Mouse (Mus musculus) forebrain, embryonic 15.5 days (tissue): ENCODE measurements around the gene Rsrc1. TPM values are rescaled to one million over a fixed set of nuclear protein-coding genes. Genes with fewer than 3 reads are reported as not detected.
"Not testable (repeated sequence)": the region's sequence is repeated elsewhere in the genome, so short reads cannot be mapped to it uniquely, and the experiment has no call there.

Experiments
- ATAC-seq: fragments of 200-750 bp; cut with Nextera tagmentation; replicated peaks from 2 replicates; pipeline ENCODE4 v1.8.0; 2017; ENCODE audit warnings: mild to moderate bottlenecking, moderate TSS enrichment, moderate library complexity
- H3K27ac ChIP-seq: fragments of 300-500 bp; sonication (generic); replicated peaks from 2 replicates; pipeline ENCODE4 v1.5.1; 2015; ENCODE audit warnings: mild to moderate bottlenecking, inconsistent platforms
- H3K27me3 ChIP-seq: fragments of 300-500 bp; sonication (generic); 2 replicates; pipeline ENCODE4 v1.6.1; 2015; ENCODE audit warnings: inconsistent platforms
- H3K36me3 ChIP-seq: fragments of 300-500 bp; sonication (generic); 2 replicates; pipeline ENCODE4 v1.6.1; 2015; ENCODE audit warnings: mild to moderate bottlenecking, inconsistent platforms
- H3K4me1 ChIP-seq: fragments of 300-500 bp; sonication (generic); 2 replicates; pipeline ENCODE4 v1.6.1; 2015; ENCODE audit warnings: inconsistent platforms
- H3K4me2 ChIP-seq: fragments of 300-500 bp; sonication (generic); replicated peaks from 2 replicates; pipeline ENCODE4 v1.6.1; 2015; ENCODE audit warnings: mild to moderate bottlenecking, inconsistent platforms
- H3K4me3 ChIP-seq: fragments of 300-500 bp; sonication (generic); 2 replicates; pipeline ENCODE4 v1.5.1; 2015; ENCODE audit warnings: mild to moderate bottlenecking, inconsistent platforms
- H3K9ac ChIP-seq: fragments of 300-500 bp; sonication (generic); replicated peaks from 2 replicates; pipeline ENCODE4 v1.6.1; 2015; ENCODE audit warnings: mild to moderate bottlenecking, inconsistent platforms
- H3K9me3 ChIP-seq: fragments of 300-500 bp; sonication (generic); 2 replicates; pipeline ENCODE4 v1.6.1; 2016; ENCODE audit warnings: inconsistent platforms
- WGBS: fragments of 180-500 bp; shearing (Covaris S2); methylation state at CpG from one replicate; pipeline ENCODE4 v1.1.7; 2015; ENCODE audit warnings: mixed read lengths; 5-methylcytosine and 5-hydroxymethylcytosine counted together
- polyA plus RNA-seq: library from polyadenylated mRNA; unstranded; fragments of >200 nt; fragmentation: Nextera tagmentation; extraction: Ambion mirVana; gene quantifications from 2 replicates; pipeline ENCODE4 v1.2.1, GENCODE M21; 2015

Rsrc1 gene
- polyA plus RNA-seq, 1 experiment from 2014 or later: 27.6 TPM

DNA sequence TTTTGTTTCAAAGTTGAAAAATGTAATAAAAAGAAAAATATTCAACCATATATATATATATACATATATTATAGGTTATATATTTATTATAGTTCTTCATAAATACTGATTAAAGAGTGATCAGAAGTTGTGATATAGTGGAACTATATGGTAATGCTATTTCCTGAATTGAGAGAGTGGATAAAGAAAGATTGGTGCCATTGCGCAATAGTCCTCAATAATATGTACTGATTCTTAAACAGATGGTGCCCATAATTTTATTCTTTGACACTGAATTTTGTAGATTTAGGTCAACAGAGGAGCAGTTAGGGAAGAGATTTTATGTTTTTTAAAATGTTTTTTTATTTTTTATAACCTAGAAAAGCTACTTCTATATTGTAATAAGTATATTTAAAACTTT, 165.1 kb downstream of the Rsrc1 start:
- Histone ChIP-seq H3K27ac (no peak overlapping the region), H3K4me2 (no peak overlapping the region), H3K4me1 (peaks cover 7% of the 10 kb centered on the region; the same call in 1 of the 2 replicates), H3K9me3 (peaks cover 5% of the 10 kb centered on the region; the same call in 1 of the 2 replicates), H3K36me3 (no peaks in the 10 kb centered on the region), H3K4me3 (no peak overlapping the region), H3K9ac (no peak overlapping the region), H3K27me3 (no peaks in the 10 kb centered on the region)
- ATAC-seq: no peak
- 88% methylated on average over 1 of the region's 1 CpGs for WGBS

DNA sequence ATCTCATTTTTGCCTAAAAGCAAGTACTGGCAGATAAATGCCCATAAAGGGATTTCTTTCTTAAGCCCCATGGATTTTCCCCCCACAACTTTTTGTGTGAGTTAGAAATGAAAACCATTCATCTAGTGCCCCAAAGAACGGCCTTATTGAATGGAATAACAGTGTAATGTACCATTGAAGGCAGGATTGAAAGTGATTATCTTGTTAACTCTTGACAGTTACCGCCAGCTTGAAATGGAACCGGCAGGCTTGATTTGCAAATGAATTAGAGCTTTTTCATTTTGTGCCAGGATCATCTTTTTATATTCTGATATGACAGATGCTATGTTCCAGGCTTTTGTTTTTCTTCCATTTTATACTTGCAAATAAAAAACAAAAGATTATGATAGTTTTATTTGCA, 166.1 kb downstream of the Rsrc1 start:
- no peak overlapping the region for H3K4me2 ChIP-seq
- H3K4me3 ChIP-seq: no peak overlapping the region
- ATAC-seq: 0 out of 2 replicates have a peak, but pooled peaks have one; percentile 16
- H3K27ac ChIP-seq: no peak overlapping the region
- no peak overlapping the region for H3K9ac ChIP-seq
- H3K4me1 ChIP-seq: peaks cover 7% of the 10 kb centered on the region; the same call in 1 of the 2 replicates
- H3K27me3 ChIP-seq: no peaks in the 10 kb centered on the region
- H3K9me3 ChIP-seq: peaks cover 5% of the 10 kb centered on the region; the same call in 1 of the 2 replicates
- no peaks in the 10 kb centered on the region for H3K36me3 ChIP-seq
- WGBS: 2% methylated on average over 3 of the region's 3 CpGs

DNA sequence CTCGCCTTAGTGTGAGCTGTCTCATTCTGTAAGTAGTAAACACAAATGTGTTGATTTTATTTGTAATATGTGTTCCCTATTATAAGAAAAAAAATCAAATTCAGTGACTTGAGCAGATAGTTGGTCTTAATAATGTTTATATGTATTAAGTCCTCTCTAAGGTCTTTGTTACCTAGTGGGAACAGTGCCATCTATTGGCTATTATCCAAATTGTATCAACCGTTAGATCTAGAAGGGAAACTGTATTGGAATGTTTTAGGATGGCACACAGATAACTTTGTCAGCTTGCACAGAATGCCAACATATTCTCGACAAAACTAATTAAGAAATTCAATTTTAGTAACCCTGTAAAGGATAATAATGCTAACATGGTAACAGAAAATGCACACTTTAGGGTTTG, 216.0 kb downstream of the Rsrc1 start:
- ATAC-seq: no peak
- 35% methylated on average over 3 of the region's 3 CpGs for WGBS

DNA sequence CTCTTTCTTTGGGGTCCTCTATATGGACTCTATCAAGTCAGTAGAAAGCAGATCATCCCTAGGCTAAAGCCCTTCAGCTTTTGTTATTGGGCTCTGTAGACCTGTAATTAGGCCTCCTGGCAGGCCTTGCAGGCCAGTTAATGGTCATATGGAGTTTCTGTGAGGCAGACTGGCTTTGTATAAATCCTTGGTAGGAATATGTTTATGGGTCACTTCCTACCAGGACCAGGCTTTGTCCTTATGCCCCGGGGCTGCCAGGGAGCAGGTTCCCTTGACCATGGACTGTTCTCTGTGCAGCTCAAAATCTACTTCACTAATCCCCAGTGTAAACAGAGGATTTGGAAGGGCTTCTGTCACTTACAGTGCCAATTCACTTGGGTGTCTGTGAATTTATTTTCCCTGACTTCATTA, 231.9 kb downstream of the Rsrc1 start:
- ATAC-seq: no peak
- no peak overlapping the region for H3K9ac ChIP-seq
- H3K27me3 ChIP-seq: no peaks in the 10 kb centered on the region
- H3K4me3 ChIP-seq: no peak overlapping the region
- H3K9me3 ChIP-seq: no peaks in the 10 kb centered on the region
- no peak overlapping the region for H3K27ac ChIP-seq
- no peaks in the 10 kb centered on the region for H3K36me3 ChIP-seq
- no peaks in the 10 kb centered on the region for H3K4me1 ChIP-seq
- no peak overlapping the region for H3K4me2 ChIP-seq
- WGBS: 6% methylated on average over 1 of the region's 1 CpGs

More for the DNA sequence above, 216.0 kb downstream of the Rsrc1 start:
- no peaks in the 10 kb centered on the region for H3K27me3 ChIP-seq
- no peaks in the 10 kb centered on the region for H3K9me3 ChIP-seq
- H3K9ac ChIP-seq: no peak overlapping the region
- H3K4me2 ChIP-seq: no peak overlapping the region
- no peaks in the 10 kb centered on the region for H3K36me3 ChIP-seq
- H3K27ac ChIP-seq: no peak overlapping the region
- H3K4me1 ChIP-seq: no peaks in the 10 kb centered on the region
- no peak overlapping the region for H3K4me3 ChIP-seq

DNA sequence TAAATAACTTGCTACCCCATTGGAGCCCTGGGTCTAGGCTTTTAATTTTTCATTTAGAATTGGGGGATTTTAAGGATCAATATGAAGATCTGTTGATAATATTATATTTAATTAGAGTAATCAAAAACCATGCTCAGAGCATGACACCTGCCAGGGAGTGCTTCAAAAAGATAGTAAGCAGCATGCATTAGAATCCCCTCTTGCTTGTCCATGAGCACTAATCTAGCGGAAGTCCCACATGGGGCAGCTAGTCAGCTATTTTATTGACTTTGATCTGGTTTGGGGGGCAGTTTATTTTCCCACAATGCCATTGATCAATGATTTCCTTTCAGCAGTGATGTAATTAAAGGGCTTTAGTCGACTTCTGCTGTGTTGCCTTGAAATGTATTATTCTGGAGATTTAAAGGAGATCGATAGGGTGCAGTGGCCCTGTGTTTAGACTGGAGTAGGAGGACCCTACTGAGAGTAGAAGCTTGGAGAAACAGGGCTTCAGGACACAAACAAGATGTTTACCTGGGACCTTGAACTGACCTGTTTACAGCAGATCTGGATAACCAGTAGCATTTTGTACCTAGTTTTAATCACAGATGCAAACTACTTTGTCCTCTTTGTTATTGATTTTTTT, 251.5 kb downstream of the Rsrc1 start:
- H3K4me1 ChIP-seq: no peaks in the 10 kb centered on the region
- H3K9ac ChIP-seq: no peak overlapping the region
- no peaks in the 10 kb centered on the region for H3K36me3 ChIP-seq
- H3K4me3 ChIP-seq: no peak overlapping the region
- WGBS: 18% methylated on average over 3 of the region's 3 CpGs
- H3K27me3 ChIP-seq: no peaks in the 10 kb centered on the region
- no peaks in the 10 kb centered on the region for H3K9me3 ChIP-seq
- no peak overlapping the region for H3K4me2 ChIP-seq
- H3K27ac ChIP-seq: no peak overlapping the region
- no peak for ATAC-seq

DNA sequence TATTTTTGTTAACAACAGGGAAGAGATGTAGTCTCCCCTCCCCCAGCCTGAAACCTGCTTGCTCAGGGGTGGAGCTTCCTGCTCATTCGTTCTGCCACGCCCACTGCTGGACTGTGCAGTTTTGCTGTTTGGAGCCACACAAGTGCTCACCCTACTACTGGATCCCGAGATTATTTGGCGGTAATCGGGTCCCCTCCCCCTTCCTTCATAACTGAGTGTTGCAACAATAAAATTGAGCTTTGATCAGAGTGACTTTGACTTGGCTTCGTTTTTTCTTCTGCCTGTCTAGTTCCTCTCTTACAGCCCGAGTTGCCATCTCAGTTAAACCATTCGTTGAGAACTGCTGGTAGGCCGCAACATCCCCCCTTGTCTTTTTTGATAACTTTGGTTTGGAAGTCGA, 261.3 kb downstream of the Rsrc1 start:
- not testable (repeated sequence) for H3K9ac ChIP-seq, H3K27me3 ChIP-seq, H3K4me1 ChIP-seq, ATAC-seq, H3K36me3 ChIP-seq, H3K9me3 ChIP-seq, H3K4me3 ChIP-seq, H3K27ac ChIP-seq, H3K4me2 ChIP-seq
- 90% methylated on average over 10 of the region's 10 CpGs for WGBS

DNA sequence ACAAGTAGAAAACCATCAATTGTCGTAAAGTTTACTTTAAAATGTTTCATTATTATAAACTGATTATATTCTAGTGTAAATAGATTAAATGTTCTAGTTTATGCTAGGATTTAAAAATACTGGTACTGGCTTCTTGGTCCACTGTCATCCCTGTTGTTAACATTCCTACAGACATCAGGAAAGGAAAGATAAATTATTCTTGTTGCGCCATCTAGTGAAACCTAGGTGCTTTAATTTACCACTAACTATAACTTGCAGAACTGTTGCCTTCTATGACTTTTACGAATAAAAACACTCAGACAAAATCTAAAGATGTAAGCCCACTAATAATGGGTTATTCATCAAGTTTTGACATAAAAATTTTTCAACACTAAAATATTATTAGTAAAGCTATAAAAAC, 286.3 kb downstream of the Rsrc1 start:
- Histone ChIP-seq H3K4me2 (no peak overlapping the region), H3K4me3 (no peak overlapping the region), H3K36me3 (no peaks in the 10 kb centered on the region), H3K4me1 (peaks cover 5% of the 10 kb centered on the region), H3K27ac (no peak overlapping the region), H3K27me3 (no peaks in the 10 kb centered on the region), H3K9me3 (no peaks in the 10 kb centered on the region), H3K9ac (no peak overlapping the region)
- no peak for ATAC-seq
- WGBS: 74% methylated on average over 3 of the region's 3 CpGs

DNA sequence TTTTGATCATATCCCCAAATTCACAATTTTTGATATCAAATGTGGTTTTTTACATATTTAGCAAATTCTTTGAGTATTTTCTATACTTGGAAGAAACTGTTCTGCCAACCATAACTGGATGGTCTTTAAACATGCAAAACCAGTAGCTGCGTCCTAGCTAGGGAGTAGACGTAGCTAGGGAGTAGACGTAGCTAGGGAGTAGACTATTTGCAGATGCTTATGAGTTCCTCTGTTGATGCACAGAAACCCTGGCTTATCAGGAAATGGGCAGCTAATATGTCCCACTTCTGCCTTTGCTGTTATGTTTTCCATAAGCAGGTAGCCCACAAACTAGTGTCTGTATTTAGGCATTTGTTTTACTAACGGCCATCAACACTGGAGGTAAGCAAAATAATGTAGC, 298.6 kb downstream of the Rsrc1 start:
- H3K4me3 ChIP-seq: no peak overlapping the region
- H3K27me3 ChIP-seq: no peaks in the 10 kb centered on the region
- H3K9ac ChIP-seq: no peak overlapping the region
- peaks cover under 1% of the 10 kb centered on the region; the same call in 1 of the 2 replicates for H3K4me1 ChIP-seq
- H3K9me3 ChIP-seq: no peaks in the 10 kb centered on the region
- no peak overlapping the region for H3K27ac ChIP-seq
- no peak for ATAC-seq
- no peaks in the 10 kb centered on the region for H3K36me3 ChIP-seq
- WGBS: 83% methylated on average over 4 of the region's 4 CpGs
- no peak overlapping the region for H3K4me2 ChIP-seq

DNA sequence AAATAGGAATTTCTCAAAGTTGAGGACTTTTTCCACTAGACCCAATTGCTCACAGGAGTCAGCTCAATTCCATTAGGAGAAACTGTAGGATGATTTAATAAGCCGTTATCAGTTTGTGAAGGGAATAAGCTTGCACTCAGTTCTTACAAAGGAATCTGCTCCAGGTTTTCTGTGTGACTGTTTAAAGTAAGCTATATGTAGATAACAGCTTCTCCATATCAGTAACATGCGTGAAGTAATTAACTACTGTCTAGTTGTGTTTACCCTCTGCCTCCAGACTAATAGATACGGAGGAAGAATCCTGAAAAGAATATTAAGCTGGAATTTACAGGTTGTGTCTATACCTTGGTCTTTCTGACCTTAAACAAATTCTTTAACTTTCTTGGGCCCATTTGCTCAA, 299.1 kb downstream of the Rsrc1 start:
- H3K4me1 ChIP-seq: peaks cover 4% of the 10 kb centered on the region; the same call in 1 of the 2 replicates
- ATAC-seq: no peak
- no peak overlapping the region for H3K4me3 ChIP-seq
- no peaks in the 10 kb centered on the region for H3K27me3 ChIP-seq
- no peak overlapping the region for H3K4me2 ChIP-seq
- H3K27ac ChIP-seq: no peak overlapping the region
- H3K9ac ChIP-seq: no peak overlapping the region
- no peaks in the 10 kb centered on the region for H3K36me3 ChIP-seq
- WGBS: 79% methylated on average over 3 of the region's 3 CpGs
- H3K9me3 ChIP-seq: no peaks in the 10 kb centered on the region

DNA sequence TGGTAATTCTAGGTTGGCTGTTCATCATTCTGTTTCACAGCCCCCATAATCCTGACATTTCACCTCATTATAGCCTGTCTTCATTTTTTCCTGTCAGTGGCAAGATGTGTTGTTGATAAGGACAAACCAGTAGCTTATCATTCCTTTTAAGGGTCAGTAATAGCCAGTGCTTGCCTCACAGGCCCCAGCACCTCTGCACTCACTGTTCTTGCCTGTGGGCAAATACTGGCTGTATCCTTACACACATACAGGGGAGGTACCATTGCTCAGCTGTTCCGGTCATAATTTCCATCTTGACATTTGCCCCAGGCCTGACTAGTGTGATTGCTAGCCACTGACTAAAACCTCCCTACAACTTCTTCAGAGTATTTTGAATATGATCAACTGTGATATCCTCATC, 302.8 kb downstream of the Rsrc1 start:
- no peaks in the 10 kb centered on the region for H3K36me3 ChIP-seq
- H3K27me3 ChIP-seq: no peaks in the 10 kb centered on the region
- H3K9ac ChIP-seq: no peak overlapping the region
- H3K4me2 ChIP-seq: no peak overlapping the region
- H3K4me1 ChIP-seq: peaks cover 4% of the 10 kb centered on the region; the same call in 1 of the 2 replicates
- no peak overlapping the region for H3K27ac ChIP-seq
- no peak overlapping the region for H3K4me3 ChIP-seq
- no peaks in the 10 kb centered on the region for H3K9me3 ChIP-seq
- WGBS: 97% methylated on average over 1 of the region's 1 CpGs
- ATAC-seq: no peak

DNA sequence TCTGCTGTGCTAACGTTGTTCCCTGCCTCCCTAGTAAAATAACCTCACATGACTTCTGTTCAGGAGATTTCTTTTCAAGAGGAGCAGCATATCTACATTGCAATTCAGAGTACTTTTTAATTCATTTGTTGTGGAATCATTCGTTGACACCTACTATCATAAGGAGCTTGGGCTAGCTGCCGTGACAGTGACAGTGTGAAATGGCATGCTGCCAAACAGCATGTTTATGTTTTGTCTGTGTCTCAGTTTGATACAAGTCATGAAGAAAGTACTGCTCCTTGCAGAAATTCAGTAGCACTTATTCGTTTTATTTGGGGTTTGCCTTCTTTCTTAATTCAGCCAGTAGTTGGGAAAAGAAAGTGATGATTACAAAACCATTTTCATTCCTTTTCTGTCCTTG, 303.7 kb downstream of the Rsrc1 start:
- no peaks in the 10 kb centered on the region for H3K9me3 ChIP-seq
- no peaks in the 10 kb centered on the region for H3K36me3 ChIP-seq
- ATAC-seq: no peak
- no peak overlapping the region for H3K27ac ChIP-seq
- H3K9ac ChIP-seq: no peak overlapping the region
- no peak overlapping the region for H3K4me2 ChIP-seq
- 33% methylated on average over 4 of the region's 4 CpGs for WGBS
- H3K4me3 ChIP-seq: no peak overlapping the region
- no peaks in the 10 kb centered on the region for H3K27me3 ChIP-seq
- H3K4me1 ChIP-seq: peaks cover 4% of the 10 kb centered on the region; the same call in 1 of the 2 replicates

DNA sequence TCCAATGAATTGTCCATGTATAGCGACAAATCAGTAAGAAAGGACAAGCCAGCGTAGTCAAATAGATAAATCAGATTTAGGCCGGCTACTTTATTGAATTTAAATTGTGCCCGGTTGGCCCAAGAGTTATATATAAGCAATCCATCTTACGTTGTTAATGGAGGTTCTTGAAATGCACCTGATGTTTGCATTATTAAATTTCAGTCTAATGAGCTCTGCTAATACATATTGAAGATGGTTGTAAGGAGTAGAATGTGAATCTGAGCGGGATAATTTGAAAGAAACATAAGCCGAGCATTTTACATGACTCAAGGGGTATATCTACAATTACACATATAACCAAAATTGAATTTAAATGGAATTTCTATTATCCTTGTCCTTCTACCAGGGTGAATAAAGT, 307.5 kb downstream of the Rsrc1 start:
- 92% methylated on average over 7 of the region's 7 CpGs for WGBS
- ATAC-seq: no peak
- H3K4me2 ChIP-seq: no peak overlapping the region
- no peaks in the 10 kb centered on the region for H3K36me3 ChIP-seq
- H3K27me3 ChIP-seq: no peaks in the 10 kb centered on the region
- peaks cover 4% of the 10 kb centered on the region; the same call in 1 of the 2 replicates for H3K4me1 ChIP-seq
- H3K4me3 ChIP-seq: no peak overlapping the region
- H3K27ac ChIP-seq: no peak overlapping the region
- no peak overlapping the region for H3K9ac ChIP-seq
- no peaks in the 10 kb centered on the region for H3K9me3 ChIP-seq

DNA sequence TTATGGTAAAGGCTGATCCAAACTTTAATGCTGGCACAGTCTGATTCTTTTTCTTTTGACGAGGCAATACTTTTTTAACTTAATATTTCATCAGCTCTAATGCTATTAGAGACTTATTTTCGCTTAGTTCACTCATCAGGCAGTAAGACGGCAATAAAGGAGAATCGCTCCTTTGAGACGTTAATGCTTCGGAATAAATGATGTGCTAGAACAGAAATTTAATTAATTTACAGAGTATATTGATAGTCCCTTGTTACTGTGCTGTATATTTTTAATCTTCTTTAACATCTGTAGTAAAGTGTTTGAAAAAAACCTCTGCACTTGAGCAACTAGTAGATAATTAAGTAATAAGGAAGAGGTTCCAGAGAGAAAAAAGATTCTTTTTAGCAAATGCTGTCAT, 308.3 kb downstream of the Rsrc1 start:
- Histone ChIP-seq H3K9ac (no peak overlapping the region), H3K36me3 (no peaks in the 10 kb centered on the region), H3K4me2 (no peak overlapping the region), H3K4me1 (peaks cover 4% of the 10 kb centered on the region; the same call in 1 of the 2 replicates), H3K27me3 (no peaks in the 10 kb centered on the region), H3K27ac (no peak overlapping the region), H3K4me3 (no peak overlapping the region), H3K9me3 (no peaks in the 10 kb centered on the region)
- WGBS: 76% methylated on average over 6 of the region's 6 CpGs
- no peak for ATAC-seq
